Mouse (Mus musculus) megakaryocyte progenitor cell, adult 5-6 weeks (primary cell): Measurements from ENCODE around the gene Mansc4. TPM values are rescaled to one million over a fixed set of nuclear protein-coding genes. Genes with fewer than 3 reads are reported as not detected.

ENCODE experiments used
- ATAC-seq: replicated peaks from 2 replicates; pipeline ENCODE4 v1.8.0; 2016; ENCODE audit warnings: mild to moderate bottlenecking, moderate TSS enrichment, inconsistent platforms; ENCODE audit not compliant: poor library complexity
- total RNA-seq, 2 experiments: library from RNA; stranded (forward) in 1 of 2; stranded (reverse) in 1 of 2; fragments of 157-497, 149-512 nt in 1 of 2; fragments of 200-1000 nt in 1 of 2; gene quantifications; 2 replicates each; pipeline versions ENCODE4 v1.2.3 to v1.2.4; 2015 to 2017

Gene Mansc4
- total RNA-seq, 2 experiments from 2014 or later = not detected

DNA sequence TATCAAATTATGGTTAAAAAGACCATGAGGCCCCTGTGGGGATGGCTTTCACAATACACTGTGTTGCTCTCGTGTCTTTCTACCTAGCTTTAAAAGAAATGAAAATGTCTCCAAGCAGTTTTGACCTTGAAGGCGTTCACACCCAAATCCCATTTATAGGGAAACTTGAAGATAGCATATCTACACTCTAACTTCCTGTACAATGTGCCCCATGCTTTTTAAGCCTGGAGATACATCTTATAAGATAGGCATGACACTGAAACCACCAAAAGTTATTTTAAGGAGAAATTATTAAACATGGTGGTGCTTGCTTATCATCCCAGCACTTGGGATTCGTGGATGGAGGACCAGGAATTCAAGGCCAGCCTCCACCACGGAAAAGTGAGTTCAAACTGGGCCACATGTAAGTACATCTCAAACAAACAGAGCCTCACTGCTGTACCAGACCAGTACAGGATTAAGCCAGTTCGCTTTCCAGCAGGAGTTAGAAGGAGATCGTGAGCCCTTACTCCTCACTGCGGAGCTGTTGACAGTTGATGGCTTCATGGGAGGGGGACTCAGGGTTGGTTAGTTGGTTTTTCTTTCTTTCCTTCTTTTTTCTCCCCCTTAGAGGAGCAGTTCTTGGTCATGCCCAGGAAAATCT lies 1.3 kb downstream of the Mansc4 start:
- ATAC-seq = no peak

DNA sequence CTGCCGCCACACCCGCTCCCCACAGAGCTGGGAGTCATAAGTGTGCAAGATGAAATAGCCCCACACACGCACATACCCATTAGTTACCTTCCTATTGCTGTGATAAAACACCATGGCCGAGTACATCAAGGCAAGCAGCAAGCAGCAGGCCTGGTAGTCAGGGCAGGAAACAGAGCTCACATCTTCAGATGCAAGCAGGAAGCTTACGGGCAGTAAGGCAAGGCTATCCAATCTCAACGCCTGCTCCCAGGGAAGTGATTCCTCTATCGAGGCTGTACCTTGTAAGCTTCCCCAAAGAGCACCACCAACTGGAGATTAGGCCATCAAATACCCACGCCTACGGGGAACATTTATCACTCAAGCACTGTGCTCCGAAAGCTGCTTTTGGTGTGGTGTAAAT lies 6.9 kb downstream of the Mansc4 start:
- ATAC-seq = no peak

DNA sequence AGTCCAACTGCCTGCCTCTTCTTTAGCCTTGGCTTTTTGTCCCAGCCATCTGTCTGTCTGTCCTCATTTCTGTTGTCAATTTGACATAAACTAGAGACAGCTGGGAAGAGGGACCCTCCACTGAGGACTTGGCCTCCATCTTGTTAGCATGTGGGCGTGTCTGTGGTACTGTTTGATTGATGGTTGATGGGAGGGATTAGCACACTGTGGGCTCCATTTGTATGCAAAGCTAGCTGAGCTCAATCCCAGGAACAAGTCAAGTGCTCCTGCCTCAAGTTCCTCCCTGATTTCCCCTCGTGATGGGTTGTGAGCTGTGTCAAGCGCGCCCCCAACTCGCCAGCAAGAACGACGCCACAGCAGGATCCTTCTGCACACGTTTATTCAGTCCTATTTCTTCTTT lies 10.0 kb downstream of the Mansc4 start:
- no peak for ATAC-seq

DNA sequence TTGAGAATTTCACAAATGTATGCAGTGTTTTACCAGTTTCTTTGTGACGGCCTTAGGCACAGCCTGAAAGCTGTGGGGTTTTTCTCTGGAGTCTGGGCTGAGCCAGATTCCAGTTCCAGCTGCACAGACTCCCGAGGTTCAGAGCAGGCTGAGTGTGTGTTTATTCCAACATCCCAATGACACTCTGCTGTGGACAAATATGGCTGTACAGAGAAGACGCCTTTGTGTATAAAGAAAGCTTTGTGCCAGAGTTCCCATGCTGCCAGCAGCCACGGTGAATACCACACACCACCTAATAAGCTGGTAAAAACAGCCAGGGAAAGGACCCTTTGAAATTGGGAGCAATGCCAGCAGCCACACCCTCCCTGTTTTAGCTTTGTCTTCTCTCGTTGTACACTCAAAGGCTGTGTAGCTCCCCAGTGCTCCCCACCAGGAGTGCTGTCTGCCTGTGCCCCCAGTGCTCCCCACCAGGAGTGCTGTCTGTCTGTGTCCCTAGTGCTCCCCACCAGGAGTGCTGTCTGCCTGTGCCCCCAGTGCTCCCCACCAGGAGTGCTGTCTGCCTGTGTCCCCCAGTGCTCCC lies 10.9 kb downstream of the Mansc4 start:
- peak; percentile 52 for ATAC-seq

DNA sequence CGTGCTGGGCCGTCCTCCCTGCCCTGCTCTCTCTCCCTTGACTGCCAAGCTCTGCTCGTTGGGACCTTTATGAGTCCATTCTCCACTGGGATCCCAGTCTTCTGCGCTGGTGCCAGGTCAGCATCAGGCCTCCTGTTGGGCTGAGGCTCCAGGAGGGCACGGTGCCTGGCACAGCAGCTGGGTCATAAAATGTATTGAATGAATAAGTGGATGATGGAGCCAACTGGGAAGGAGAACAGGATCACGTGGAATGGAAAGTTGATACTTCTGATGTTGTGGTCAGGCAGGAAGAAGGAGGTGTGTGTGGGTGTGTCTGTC lies 21.9 kb downstream of the Mansc4 start:
- ATAC-seq = no peak

DNA sequence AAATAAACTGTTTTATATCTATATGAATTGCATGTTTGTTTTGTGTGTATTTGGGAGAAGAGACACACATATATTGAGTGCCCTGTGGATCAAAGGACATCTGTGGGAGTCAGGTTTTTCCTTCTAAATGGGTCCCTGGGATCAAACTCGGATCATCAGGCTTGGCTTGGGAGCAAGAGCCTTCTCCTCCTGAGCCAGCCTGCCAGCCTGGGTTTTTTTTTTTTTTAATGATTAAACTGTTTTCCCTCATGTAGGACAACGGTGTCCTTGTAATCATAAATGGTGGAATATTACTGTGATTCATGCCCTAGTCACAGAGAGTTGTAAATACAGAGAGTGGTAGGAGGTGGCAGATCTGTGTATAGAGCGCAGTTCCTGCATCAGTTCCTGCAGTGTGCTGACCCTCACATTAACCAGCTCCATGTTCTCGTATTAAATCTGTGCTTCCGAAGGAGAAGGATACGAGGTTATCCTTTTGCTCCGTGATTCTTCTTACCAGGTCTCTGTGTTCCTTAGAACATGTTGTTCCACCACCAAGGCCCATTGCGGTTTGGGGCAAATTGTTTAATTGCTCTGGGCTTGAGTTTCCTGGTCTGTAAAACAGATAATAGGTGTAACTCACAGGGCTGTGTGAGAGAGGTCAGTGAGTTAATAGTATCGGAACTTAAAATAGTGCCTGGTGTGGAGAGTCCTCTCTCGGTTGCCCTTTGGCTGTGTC lies 22.4 kb downstream of the Mansc4 start:
- no peak for ATAC-seq

DNA sequence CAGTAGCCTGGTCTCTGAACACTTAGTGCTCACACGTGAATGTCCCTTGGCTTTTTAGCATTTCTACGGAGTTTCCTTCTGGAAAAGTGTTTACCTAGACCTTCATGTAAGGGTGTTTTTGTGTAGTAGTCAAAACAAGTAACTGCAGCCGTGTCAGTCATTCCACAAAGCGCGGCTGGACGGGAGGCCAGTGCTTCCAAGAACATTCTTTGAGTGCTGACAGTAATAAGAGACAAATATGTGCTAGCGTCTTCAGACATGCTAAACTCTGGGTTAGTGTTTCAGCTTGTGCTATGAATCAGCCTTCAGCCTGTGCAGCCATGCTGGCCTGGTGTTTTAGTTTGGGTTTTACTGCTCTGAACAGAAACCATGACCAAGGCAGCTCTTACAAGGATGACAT lies 24.1 kb downstream of the Mansc4 start:
- ATAC-seq = no peak

DNA sequence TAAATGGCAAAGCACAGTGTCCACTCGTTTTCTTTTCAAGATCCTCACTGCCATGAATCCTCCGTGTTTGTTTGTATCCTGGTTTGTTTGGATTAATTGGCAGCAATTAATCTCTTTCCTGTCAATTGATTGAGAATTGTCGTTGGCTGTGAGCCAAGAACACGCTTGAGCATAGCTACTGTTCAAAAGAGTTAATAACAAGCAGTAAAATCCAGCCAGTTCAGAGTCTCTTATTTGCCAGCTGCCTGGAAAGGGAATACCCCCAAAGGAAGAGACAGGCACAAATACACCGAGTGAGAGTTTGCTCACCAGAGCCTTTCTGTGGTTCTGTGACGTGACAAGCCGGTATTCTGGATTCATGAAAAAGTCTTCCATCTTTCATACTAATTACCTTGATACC lies 24.8 kb downstream of the Mansc4 start:
- ATAC-seq = no peak

DNA sequence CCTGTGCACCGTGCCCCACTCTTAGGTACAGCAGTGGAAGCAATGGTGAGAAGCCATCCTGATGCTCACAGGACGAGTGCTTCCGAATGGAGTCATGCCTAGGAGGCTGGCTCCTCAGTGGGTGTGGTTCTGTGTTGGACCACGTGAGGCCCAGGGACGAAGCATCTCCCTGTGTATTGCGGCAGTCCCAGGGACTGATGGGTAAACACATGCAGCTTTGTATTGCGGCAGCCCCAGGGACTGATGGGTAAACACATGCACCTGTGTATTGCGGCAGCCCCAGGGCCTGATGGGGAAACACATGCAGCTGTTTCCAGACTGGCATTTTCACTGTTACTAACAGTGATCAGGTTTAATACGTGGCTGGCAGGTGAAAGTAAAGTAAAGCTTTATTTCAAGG lies 25.2 kb downstream of the Mansc4 start:
- no peak for ATAC-seq

DNA sequence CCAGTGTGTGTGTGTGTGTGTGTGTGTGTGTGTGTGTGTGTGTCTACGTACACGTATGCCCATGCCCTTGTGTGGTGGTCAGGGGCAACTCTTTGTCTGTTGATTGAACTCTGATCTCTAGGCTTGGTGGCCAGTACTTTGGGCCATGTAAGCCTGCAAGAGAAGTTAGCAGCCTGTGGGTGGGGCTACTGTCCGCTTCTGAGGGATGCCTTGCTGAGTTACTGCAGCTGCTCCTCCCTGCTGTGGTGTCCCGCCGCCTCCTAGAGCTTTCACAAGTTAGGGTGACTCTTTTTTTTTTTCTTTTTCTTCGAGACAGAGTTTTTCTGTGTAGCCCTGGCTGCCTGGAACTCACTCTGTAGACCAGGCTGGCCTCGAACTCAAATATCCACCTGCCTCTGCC lies 27.5 kb downstream of the Mansc4 start:
- no peak for ATAC-seq

DNA sequence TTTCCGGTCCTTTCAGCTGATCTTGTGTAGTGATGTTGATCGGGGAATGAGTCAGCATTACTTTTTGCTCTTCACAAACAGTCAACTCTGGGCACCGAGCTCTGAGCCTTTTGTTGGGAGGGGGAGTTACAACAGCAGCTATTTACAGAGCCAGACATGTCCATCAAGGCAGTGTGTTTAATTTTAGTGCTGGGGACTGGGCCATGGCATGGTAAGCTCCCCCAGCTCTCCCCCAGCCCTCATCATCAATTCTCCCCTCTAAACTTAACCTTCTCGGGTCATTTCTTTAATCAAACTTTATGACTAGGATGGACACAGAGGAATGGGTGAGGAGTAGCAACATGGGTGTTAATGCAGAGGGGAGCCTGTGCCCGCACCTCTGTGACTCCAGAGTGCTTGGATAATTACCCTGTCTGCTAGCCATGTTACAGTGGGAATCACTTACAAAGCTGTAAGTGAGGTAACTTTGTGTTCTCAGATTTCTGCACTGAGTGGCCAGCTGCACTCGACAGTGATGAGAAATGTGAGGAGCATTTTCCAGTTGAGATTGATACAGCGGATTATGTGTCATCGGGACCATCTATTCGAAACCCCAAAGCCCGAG lies 31.4 kb downstream of the Mansc4 start:
- ATAC-seq = no peak

DNA sequence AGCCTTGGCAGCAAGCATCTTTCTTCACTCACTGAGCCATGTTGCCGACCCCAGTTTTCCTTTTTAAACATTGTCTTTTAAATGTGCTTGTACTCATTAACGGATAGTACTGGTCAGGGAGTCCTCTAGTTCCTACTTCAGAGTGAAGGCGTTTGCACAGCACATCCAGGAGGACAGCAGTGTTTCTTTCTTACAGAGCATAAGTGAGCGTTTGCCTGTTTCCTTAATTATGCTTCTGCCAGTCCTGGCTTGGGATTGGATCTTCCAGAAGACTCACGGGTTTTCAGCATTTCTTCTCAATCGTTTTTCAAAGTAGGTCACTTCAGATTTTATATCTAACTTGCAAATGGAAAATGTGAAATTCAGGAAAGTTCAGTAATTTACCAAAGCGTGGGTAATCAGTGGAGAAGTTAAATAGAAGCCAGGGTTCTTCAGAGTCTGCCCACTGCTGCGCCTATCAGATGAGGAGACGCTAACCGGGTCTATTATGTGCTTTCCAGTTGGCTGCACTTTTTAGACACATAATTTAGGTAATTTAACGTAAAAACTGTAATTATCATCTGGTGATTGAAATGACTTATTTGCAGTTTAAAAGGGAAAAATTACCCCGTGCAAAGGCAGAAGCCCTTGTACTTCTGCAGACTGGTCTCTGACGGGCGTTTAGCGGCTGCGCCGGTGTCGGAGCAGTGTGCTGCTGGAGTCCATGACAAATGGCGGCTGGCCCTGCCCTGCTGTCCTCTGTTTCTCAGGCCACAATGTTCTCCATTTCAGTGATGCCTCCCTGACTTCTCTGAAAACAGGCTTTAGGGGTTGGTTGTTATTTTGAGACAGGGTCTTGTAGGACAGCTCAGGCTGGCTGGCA lies 32.8 kb downstream of the Mansc4 start:
- ATAC-seq = no peak

DNA sequence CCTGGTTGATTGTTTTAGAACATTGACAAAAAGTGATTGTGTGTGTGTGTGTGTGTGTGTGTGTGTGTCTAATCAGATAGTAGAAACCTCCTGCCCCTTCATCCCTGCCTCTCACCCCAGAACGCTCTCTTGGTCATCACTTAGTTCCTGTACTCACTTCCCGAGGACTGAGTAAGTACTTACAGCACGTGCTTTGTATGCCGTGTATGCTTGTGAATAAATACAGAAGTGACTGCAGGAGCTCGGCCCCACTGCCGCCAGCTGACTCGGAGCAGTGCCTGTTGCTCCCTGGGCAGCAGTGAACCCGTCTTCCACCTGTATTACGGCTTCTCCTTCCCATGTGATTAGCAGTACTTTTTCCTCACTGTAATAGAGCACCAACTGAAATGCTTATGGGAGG lies 34.4 kb downstream of the Mansc4 start:
- peak; percentile 40 for ATAC-seq

DNA sequence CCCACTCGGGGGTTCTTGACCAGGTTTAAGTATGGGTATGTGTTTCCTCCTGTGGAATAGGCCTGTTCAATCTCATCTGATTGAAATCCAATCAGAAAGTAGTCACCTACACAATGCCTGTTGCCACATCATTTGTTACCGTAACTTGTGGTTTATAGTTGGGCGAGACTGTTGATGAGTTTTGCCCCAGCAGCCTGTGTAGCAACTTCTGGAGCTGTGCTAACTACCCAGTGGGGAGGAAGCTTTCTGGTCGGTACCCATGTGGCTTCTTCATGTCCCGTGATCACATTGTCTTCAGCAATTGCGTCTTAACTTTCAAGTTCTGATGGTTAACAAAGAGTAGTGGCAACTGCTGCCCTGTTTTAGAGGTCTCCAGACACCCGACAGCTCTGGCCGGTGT lies 35.2 kb downstream of the Mansc4 start:
- ATAC-seq = peak; percentile 89

DNA sequence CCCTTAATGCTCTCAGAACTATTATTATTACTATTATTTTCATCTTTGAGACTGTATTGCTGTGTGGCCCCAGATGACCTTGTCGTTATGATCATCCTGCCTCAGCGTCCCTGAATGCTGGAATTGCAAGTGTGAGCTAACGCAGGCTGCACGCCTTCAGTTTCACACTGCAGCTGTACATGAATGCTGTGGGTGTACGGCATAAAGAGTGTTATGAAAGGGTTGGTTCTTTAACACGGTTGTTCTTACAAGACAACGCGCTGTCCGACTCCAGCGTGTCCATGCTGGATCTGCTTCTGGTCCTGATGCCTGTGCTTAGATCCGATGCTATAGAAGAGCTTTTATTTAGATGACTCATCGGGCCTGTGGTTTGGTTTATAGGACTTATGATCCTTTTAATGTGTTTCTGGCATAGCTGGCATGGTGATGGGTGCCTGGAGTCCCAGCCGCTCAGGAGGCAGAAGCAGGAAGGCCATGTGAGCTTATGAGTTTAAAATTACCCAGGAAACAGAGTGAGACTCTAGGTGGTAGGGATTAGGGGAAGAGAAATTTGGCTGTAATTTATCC lies 37.5 kb downstream of the Mansc4 start:
- no peak for ATAC-seq

DNA sequence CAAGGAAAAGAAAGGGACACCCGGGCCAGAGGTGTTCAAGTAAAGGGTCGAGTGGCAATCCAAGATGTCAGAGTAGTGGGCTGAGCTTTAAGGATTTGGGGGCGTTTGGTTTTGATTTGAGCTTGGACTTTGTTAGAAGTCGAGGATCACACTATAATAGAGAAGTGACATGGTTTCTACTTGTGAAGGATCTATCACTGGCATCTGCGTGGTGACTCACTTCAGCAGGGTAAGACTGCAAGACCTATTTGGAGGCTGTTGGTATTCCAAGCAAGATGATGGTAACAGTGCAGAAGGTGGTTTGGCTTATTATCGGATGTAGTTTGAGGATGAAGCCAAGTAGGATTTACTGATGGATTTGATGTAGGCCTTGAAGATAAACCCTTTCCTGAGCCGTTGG lies 43.2 kb downstream of the Mansc4 start:
- ATAC-seq = peak; percentile 21

DNA sequence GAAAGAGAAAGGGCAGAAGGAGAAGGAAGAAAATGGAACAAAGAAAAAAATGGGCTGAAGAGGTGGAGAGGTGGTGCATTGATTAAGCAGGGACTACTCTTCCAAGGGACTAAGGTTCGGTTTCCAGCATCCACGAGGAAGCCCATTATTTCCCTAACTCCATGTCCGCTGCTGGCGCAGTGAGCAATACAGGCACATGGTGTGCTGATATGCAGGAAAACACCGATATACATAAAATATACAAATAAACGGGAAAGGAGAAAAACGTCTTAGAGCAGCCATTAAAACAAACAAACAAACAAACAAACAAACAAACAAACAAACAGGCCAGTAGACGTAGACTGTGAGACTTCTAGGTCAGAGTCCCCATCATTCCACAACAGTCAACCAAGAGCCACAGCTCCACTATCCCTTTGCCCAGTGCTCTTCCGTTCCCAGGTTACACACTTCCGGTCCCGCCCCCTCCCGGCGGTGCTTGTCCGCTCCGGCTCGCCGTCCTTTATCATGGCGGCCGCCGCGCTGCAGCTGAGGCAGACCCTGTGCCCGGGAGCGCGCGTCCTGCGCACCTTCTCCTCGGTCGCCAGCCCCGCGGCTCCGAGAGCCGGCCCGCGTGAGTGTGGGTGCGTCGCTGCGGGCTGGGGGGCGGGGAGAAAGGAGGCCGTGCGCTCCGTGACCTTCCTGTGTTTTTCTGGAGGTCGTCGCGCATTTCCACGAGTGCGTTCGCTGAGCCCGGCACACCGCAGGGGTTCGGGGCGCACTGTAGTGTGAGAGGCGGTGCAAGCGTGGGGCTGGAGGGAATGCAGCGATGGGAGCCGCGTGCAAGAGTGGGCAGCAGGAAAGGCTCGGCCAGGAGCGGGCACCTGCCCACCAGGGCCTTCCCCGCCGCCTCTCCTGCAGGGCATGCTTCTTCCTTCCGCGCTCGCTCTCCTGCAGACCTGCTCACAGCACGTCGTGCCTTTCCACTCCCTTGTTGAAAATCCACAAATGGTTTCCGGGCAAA lies 44.2 kb downstream of the Mansc4 start, which contains the start of gene Mrps35:
Gene Mrps35, plus strand, starts transcription at position 474 of the 1,000 bp plus-strand sequence.
- ATAC-seq = peak; percentile 98

DNA sequence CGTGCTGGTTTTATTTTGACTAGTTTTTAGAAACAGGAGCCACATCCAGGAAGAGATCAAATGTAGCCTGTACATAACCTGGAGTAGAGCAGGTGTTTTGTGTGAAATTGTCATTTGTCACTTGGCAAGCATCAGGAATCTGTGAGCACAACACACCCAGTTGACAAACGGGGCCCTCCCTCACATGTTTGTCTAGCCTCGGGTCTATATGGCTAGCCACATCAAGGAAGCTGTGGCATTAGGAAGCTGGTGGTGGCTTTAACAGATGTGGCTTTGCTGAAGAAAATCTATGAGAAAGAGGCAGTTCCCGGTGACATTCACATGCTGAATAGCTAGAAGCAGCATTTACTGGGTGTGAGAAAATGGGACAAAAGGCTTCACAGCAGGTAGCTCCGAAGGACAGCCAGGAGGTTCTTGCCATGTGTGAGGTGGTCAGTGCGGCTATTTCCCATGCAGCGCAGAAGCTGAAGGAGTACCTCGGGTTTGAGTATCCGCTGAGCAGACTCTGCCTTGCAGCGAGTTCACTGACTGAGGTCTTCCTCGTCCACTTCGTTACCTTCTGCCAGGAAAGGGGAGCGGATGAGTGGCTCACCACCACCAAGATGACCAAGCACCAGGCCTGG lies 54.4 kb downstream of the Mansc4 start, which contains the start of gene Rep15:
Gene Rep15, plus strand, starts transcription at position 282 of the 623 bp plus-strand sequence.
- ATAC-seq = no peak
